Mouse (Mus musculus) brain, embryonic 14.5 days (tissue): ENCODE data around the gene Pfdn5.

Experiments
- CTCF ChIP-seq: fragments of 200-500 bp; IDR thresholded peaks from 2 replicates; pipeline ENCODE4 v1.5.1; 2012; ENCODE audit warnings: inconsistent platforms, mild to moderate bottlenecking, moderate library complexity, borderline replicate concordance; ENCODE audit not compliant: insufficient read depth, insufficient read length; ENCODE audit errors: extremely low read depth
- POLR2A ChIP-seq: fragments of 200-500 bp; IDR thresholded peaks from 2 replicates; pipeline ENCODE4 v1.6.1; 2012; ENCODE audit warnings: mild to moderate bottlenecking, inconsistent platforms, borderline replicate concordance; ENCODE audit not compliant: poor library complexity, insufficient read depth, insufficient read length, severe bottlenecking; ENCODE audit errors: extremely low read depth

DNA sequence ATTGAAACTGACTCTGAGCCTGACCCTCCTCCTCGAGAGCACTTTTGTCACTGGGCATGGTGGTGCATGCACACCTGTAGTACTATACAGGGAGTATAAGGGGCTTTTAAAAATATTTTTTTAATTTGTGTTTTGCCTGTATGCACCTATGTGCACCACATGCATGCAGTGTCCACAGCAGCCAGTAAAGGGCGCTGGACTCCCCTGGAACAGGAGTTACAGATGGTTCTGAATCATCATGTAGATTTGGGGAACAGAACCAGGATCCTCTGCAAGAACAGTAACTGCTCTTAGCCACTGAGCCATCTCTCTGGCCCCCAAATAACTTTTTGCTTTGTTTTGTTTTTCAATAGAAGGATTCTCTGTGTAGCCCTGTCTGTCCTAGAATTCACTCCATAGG, 26.3 kb downstream of the Pfdn5 start:
- TF ChIP-seq CTCF: no peak
- TF ChIP-seq POLR2A: no peak
